Mouse (Mus musculus) embryonic facial prominence, embryonic 11.5 days (tissue): ENCODE measurements around the gene Dhdh. TPM values are rescaled to one million over a fixed set of nuclear protein-coding genes. Genes with fewer than 3 reads are reported as not detected.
"Not testable (repeated sequence)": the region's sequence is repeated elsewhere in the genome, so short reads cannot be mapped to it uniquely, and the experiment has no call there.

Experiments used
- ATAC-seq: fragments of 200-750 bp; cut with Nextera tagmentation; replicated peaks from 2 replicates; pipeline ENCODE4 v1.8.0; 2017; ENCODE audit warnings: low read depth; ENCODE audit not compliant: insufficient number of reproducible peaks, low FRiP score, low TSS enrichment
- DNase-seq: peaks from one replicate; pipeline ENCODE4 v3.0.0-alpha.2; 2015; ENCODE audit warnings: low spot score
- H3K27ac ChIP-seq: fragments of 300-500 bp; sonication (generic); replicated peaks from 2 replicates; pipeline ENCODE4 v1.5.1; 2014; ENCODE audit warnings: mild to moderate bottlenecking, low read depth, low read length, control low read depth
- H3K27me3 ChIP-seq: fragments of 300-500 bp; sonication (generic); 2 replicates; pipeline ENCODE4 v1.6.1; 2014; ENCODE audit warnings: mild to moderate bottlenecking, low read length, moderate library complexity, mixed read lengths; ENCODE audit not compliant: control insufficient read depth, insufficient read depth
- H3K36me3 ChIP-seq: fragments of 300-500 bp; sonication (generic); replicated peaks from 2 replicates; pipeline ENCODE4 v1.6.1; 2014; ENCODE audit warnings: low read depth, mild to moderate bottlenecking, low read length, moderate library complexity, mixed read lengths; ENCODE audit not compliant: control insufficient read depth, insufficient read depth
- H3K4me1 ChIP-seq: fragments of 300-500 bp; sonication (generic); 2 replicates; pipeline ENCODE4 v1.6.1; 2014; ENCODE audit warnings: low read length, mixed read lengths; ENCODE audit not compliant: control insufficient read depth, insufficient read depth
- H3K4me2 ChIP-seq: fragments of 300-500 bp; sonication (generic); 2 replicates; pipeline ENCODE4 v1.6.1; 2014; ENCODE audit warnings: low read depth, mild to moderate bottlenecking, control low read depth, low read length, moderate library complexity
- H3K4me3 ChIP-seq: fragments of 300-500 bp; sonication (generic); 2 replicates; pipeline ENCODE4 v1.5.1; 2014; ENCODE audit warnings: low read depth, low read length, control low read depth
- H3K9ac ChIP-seq: fragments of 300-500 bp; sonication (generic); replicated peaks from 2 replicates; pipeline ENCODE4 v1.6.1; 2014; ENCODE audit warnings: mild to moderate bottlenecking, control low read depth, low read length
- H3K9me3 ChIP-seq: fragments of 300-500 bp; sonication (generic); replicated peaks from 2 replicates; pipeline ENCODE4 v1.6.1; 2016; ENCODE audit warnings: mild to moderate bottlenecking, low read length, inconsistent platforms, mixed read lengths; ENCODE audit not compliant: control insufficient read depth
- WGBS: fragments of 180-500 bp; shearing (Covaris S2); extraction: QIAGEN DNeasy Blood & Tissue Kit; methylation state at CpG from one replicate; pipeline ENCODE4 v1.1.7; 2014; 5-methylcytosine and 5-hydroxymethylcytosine counted together
- polyA plus RNA-seq: library from polyadenylated mRNA; unstranded; fragments of >200 nt; fragmentation: Nextera tagmentation; extraction: Ambion mirVana; gene quantifications from 2 replicates; pipeline ENCODE4 v1.2.1, GENCODE M21; 2014

Dhdh gene
- polyA plus RNA-seq, 1 experiment from 2014 or later = 3.1 TPM

DNA sequence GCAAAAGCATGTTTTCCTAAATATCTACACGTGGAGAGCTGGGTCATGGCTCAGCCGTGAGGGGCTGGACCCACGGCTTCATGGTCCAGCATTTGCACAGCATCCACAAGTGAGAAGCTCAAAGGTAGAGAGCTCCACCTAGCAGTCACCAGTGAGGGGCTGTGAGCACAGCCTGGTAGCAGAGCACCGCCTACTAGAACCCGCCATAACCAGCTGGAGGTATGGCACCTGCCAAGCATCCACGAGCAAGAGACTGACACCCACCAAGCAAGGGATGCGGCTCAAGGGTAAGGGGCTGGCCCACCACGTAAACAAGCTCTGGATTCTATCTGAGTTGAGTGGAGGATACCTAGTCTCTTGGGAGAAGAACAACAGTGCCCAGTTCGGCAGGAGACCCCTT lies 23.1 kb downstream of the Dhdh start:
- peak overlapping the region; percentile 86 for H3K4me3 ChIP-seq
- peaks cover 4% of the 10 kb centered on the region for H3K4me1 ChIP-seq
- H3K36me3 ChIP-seq = peaks cover 4% of the 10 kb centered on the region
- no peak overlapping the region for H3K27ac ChIP-seq
- peak overlapping the region; percentile 84; the same call in 1 of the 2 replicates for H3K9ac ChIP-seq
- DNase-seq (no peak), ATAC-seq (no peak)
- 79% methylated on average over 9 of the region's 9 CpGs for WGBS
- no peaks in the 10 kb centered on the region for H3K9me3 ChIP-seq
- H3K27me3 ChIP-seq = no peaks in the 10 kb centered on the region
- H3K4me2 ChIP-seq = peak overlapping the region; percentile 90

DNA sequence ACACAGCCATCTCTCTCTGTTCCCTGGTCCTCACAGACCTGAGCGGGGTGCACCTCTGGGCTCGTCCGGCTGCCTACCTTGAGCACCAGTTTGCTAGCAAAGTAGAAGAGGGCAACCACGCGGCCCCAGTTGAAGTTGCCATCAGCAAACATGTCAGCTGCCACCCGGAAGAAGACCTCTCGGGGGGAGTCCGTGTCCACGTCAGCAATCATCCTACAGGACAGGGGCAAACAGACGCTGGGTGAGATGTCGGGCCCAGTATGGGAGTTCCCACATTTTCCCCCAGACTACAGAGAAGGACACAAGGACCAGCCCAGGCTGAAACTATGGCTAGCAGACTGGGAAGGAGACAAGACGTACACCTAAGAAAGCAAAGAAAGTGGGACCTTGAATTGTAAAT lies 23.5 kb downstream of the Dhdh start:
- no peak overlapping the region for H3K4me2 ChIP-seq
- 0 out of 2 replicates have a peak overlapping the region, but pooled peaks have one; percentile 84 for H3K9ac ChIP-seq
- WGBS = 93% methylated on average over 12 of the region's 12 CpGs
- no peaks in the 10 kb centered on the region for H3K9me3 ChIP-seq
- H3K27me3 ChIP-seq = no peaks in the 10 kb centered on the region
- ATAC-seq (no peak), DNase-seq (no peak)
- no peak overlapping the region for H3K27ac ChIP-seq
- peaks cover 4% of the 10 kb centered on the region for H3K36me3 ChIP-seq
- H3K4me3 ChIP-seq = no peak overlapping the region
- peaks cover 4% of the 10 kb centered on the region for H3K4me1 ChIP-seq

DNA sequence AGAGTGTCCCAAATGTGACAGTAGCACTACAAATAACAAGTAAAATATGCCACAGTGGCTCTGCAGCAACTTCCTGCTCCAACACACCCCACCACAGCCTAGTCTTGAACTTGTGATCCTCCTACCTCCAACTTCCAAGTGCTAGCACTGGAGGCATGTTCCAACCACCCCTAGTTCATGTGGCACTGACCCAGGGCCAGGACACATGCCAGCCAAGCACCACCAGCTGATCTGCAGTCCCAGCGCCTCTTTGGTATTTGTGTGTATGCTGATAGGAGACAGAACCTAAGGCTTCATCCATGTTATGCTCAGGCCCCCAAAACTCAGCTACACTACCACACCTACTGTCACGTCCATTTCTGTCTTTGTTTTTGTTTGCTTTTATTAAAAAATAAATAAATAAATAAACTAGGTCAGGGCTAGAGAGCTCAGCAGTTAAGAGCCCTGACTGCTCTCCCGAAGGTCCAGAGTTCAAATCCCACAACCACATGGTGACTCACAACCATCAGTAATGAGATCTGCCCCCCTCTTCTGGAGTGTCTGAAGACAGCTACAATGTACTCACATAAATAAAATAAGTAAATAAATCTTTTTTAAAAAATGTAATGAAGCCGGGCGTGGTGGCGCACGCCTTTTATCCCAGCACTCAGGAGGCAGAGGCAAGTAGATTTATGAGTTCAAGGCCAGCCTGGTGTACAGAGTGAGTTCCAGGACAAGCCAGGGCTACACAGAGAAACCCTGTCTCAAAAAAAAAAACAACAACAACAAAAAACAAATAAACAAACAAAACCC lies 24.4 kb downstream of the Dhdh start:
- H3K4me2 ChIP-seq = no peak overlapping the region
- H3K27me3 ChIP-seq = no peaks in the 10 kb centered on the region
- H3K27ac ChIP-seq = no peak overlapping the region
- H3K4me3 ChIP-seq = no peak overlapping the region
- H3K9me3 ChIP-seq = no peaks in the 10 kb centered on the region
- peaks cover 4% of the 10 kb centered on the region for H3K4me1 ChIP-seq
- DNase-seq (no peak), ATAC-seq (no peak)
- 93% methylated on average over 7 of the region's 7 CpGs for WGBS
- peaks cover 4% of the 10 kb centered on the region for H3K36me3 ChIP-seq
- no peak overlapping the region for H3K9ac ChIP-seq

DNA sequence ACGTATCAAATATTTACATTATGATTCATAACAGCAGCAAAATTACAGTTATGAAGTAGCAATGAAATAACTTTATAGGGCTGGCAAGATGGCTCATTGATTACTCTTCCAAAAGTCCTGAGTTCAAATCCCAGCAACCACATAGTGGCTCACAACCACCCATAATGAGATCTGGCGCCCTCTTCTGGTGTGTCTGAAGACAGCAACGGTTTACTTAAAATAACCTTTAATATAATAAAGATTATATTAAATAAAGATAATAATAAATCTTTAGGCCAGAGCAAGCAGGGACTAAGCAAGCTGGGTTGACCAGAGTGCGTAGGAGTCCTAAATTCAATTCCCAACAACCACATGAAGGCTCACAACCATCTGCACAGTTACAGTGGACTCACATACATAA lies 25.7 kb downstream of the Dhdh start:
- WGBS = 80% methylated on average over 4 of the region's 4 CpGs
- not testable (repeated sequence) for H3K27ac ChIP-seq, H3K9ac ChIP-seq, DNase-seq, H3K36me3 ChIP-seq, H3K4me1 ChIP-seq, H3K4me3 ChIP-seq, H3K27me3 ChIP-seq, H3K9me3 ChIP-seq, H3K4me2 ChIP-seq, ATAC-seq

DNA sequence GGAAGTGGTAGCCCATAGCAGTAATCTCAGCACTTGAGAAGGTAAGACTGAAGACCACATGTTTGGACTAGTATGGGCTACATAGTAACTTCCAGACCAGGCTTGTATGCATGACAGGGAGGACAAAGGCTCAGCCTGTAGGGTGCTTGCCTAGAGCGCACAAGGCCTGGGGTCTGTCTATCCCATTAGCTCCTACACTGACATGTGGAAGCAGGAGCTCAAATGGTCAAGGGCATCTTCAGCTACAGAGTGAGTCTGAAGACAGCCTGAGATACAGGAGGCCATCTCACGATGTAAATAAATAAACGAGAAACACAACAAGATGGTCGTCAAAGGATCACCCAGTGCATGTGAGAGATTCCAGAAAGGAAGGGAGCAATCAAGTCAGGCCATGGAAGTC lies 26.3 kb downstream of the Dhdh start:
- Histone ChIP-seq H3K36me3 (peaks cover 7% of the 10 kb centered on the region), H3K9ac (no peak overlapping the region), H3K27me3 (no peaks in the 10 kb centered on the region), H3K4me3 (no peak overlapping the region), H3K27ac (no peak overlapping the region), H3K4me2 (no peak overlapping the region), H3K9me3 (no peaks in the 10 kb centered on the region), H3K4me1 (peaks cover 9% of the 10 kb centered on the region)
- DNase-seq (no peak), ATAC-seq (no peak)
- 84% methylated on average over 4 of the region's 4 CpGs for WGBS

DNA sequence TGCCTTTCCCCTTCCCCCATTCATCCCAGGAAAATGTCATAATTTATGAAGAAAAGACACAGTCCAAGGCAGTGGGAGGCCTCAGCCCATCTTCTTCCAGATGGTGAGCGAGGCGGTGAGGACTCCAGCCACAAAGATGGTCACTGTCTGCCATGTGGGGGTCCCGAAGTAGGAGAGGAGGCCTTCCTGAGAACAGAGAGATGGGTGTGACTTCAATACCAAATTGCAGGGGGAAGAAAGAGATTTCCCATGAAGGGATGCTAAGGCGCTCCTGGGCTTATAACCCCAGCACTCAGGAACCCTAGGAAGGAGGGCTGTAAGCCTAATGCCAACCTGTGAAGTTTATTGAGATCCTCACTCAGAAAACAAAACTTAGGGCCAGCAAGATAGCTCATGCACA lies 26.8 kb downstream of the Dhdh start:
- Histone ChIP-seq H3K9ac (no peak overlapping the region), H3K4me1 (peaks cover 10% of the 10 kb centered on the region), H3K9me3 (no peaks in the 10 kb centered on the region), H3K36me3 (peaks cover 7% of the 10 kb centered on the region), H3K4me2 (no peak overlapping the region), H3K27ac (no peak overlapping the region), H3K27me3 (no peaks in the 10 kb centered on the region), H3K4me3 (no peak overlapping the region)
- ATAC-seq (no peak), DNase-seq (no peak)
- WGBS = 89% methylated on average over 4 of the region's 4 CpGs

DNA sequence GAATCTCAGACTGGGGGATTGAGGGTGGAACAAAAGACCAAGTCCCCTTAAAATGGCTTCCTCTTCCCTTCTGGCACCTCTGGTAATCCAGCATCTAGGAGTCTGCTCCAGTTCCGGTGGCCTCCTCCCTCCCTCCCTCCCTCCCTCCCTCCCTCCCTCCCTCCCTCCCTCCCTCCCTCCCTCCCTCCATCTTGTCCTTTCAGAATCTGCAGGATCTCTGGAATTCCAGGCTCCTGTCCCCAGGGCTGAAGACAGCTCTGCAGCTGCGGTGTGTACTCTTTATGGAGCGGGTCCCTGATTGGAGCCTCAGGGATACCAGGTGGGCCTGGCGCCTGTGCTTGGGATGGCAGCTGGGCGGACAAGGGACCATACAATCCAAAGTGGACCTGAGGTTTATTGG lies 27.3 kb downstream of the Dhdh start:
- no peak overlapping the region for H3K4me3 ChIP-seq
- no peak for ATAC-seq
- H3K27me3 ChIP-seq = no peaks in the 10 kb centered on the region
- no peak for DNase-seq
- H3K27ac ChIP-seq = peak overlapping the region; percentile 60; the same call in 1 of the 2 replicates
- no peaks in the 10 kb centered on the region for H3K9me3 ChIP-seq
- H3K4me2 ChIP-seq = no peak overlapping the region
- WGBS = 62% methylated on average over 5 of the region's 5 CpGs
- H3K36me3 ChIP-seq = peaks cover 7% of the 10 kb centered on the region
- no peak overlapping the region for H3K9ac ChIP-seq
- H3K4me1 ChIP-seq = peaks cover 10% of the 10 kb centered on the region

DNA sequence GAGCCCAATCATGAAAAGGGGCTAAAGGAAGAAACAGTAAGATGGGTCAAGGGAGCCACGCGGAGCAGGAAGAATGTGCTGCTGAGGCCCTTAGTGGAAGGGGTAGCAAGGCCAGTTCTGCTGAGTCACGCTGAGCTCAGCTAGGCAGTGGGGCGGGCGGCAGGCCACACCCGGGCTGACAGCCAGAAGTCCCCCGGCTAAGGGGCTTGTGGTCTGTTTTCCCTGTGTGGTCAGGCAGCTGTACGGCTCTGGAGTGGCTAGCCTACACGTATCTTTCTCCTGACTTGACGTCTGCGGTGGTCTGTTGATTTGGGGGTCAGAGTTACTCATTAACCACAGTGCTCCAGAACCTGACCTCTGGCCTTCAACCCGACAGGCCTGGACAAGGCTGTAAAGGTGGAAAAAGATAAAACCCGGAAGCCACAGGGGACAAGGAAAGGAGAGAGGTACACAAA lies 27.7 kb downstream of the Dhdh start:
- 19% methylated on average over 13 of the region's 13 CpGs for WGBS
- no peak overlapping the region for H3K4me3 ChIP-seq
- no peak for ATAC-seq

More for the DNA sequence above, 27.7 kb downstream of the Dhdh start:
- H3K36me3 ChIP-seq = peaks cover 7% of the 10 kb centered on the region
- H3K9me3 ChIP-seq = no peaks in the 10 kb centered on the region
- H3K4me1 ChIP-seq = peaks cover 8% of the 10 kb centered on the region
- H3K4me2 ChIP-seq = no peak overlapping the region
- H3K27me3 ChIP-seq = no peaks in the 10 kb centered on the region
- H3K9ac ChIP-seq = no peak overlapping the region
- DNase-seq = peak; percentile 44
- peak overlapping the region; percentile 60; the same call in 1 of the 2 replicates for H3K27ac ChIP-seq
